Mouse (Mus musculus): Measurements from ENCODE around the gene Flt1.

Gene Flt1

GRCm38 (mm10) chr5:147725831-147726700, at the start of gene Flt1:
Gene Flt1, minus strand, starts transcription at chr5:147726011.
- in situ Hi-C loops (cut with MboI; ENCODE audit: low sequenced_read_pairs) = no loop called here

GRCm38 (mm10) chr5:147775222-147775621, 49.4 kb upstream of the Flt1 start:
- in situ Hi-C loops (cut with MboI; ENCODE audit: low sequenced_read_pairs) = no loop called here

DNA sequence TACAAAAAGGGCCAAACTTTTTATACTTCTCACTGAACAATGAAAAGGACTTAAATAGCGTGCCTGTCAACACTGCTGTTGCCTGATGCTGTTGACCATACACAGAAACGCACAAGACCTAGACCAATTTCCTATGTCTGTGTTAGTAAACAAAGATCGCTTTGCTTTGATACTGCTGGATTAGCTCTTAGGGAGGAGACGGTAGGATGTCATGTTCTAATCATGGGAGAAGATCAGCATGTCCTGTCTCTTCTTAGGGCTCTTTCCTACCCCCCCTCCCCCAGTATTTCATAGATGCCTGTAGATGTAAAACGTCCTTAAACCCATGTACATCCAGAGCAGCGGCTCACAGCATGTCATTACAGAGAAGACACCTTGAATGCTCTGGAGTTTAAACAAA, 44.1 kb upstream of the Flt1 start:
- in situ Hi-C loops (cut with MboI; ENCODE audit: low sequenced_read_pairs) = no loop called here

DNA sequence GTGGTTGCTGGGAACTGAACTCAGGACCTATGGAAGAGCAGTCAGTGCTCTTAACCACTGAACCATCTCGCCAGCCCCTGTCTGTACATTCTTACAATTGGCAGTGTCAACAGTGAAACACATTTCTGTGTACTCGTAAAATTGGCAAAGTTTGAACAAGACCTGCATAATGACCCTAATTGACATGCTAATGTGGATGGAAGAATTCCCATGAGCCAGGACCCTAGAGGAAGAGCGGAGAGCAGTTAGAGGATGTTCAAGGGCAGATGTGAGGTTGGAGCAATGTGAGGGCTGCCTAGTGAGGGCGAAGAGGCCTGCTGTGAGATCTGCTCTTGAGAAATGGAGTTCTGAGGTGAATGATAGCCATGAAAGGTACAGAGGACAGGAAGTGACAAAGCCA, 38.2 kb upstream of the Flt1 start:
- in situ Hi-C loops (cut with MboI; ENCODE audit: low sequenced_read_pairs) = no loop called here

DNA sequence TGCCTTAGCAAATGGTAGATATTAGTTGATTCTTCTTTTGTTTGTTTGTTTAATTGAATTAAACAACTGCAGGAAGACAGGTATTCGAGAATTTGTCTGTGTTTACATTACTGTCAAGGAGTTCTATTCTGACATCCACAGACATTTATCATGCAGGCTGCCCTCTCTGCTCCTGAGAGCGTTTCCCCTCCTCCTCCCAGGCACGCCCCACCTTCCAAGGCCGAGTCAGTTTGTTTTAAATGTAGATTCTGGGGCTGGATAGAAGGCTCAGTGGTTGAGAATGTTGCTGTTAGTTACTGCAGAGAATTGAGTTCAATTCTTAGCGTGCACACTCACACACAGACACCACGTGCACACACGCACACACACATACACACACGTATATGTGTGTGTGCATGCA, 36.2 kb upstream of the Flt1 start:
- in situ Hi-C loops (cut with MboI; ENCODE audit: low sequenced_read_pairs) = no loop called here

DNA sequence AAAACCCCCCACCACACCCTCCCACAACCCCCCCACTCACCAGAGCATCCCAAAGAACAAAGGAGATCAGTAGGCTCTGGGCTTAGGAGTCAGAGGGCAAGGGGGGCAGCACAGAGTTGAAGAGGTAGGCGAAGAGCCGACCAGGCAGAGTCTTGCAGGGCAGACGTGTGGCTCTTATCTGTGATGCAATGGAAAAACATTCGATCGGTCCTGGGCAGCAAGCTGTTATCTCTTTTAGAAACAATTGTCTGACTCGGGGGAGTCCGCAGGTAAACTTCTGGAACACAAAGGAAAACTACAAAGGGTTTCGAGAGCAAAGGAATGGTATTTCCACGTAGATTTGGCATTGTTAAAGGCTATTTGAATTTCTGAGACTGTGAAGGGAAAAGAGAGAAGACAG, 35.5 kb upstream of the Flt1 start:
- in situ Hi-C loops (cut with MboI; ENCODE audit: low sequenced_read_pairs) = no loop called here

- in situ Hi-C loops (cut with MboI; ENCODE audit: low sequenced_read_pairs) = no loop called here
These were observed 33.0 kb upstream of the Flt1 start for GRCm38 (mm10) chr5:147758640-147759319.

- in situ Hi-C loops (cut with MboI; ENCODE audit: low sequenced_read_pairs) = no loop called here
These were observed 32.2 kb upstream of the Flt1 start for GRCm38 (mm10) chr5:147757832-147758587.

- in situ Hi-C loops (cut with MboI; ENCODE audit: low sequenced_read_pairs) = no loop called here
These were observed 27.1 kb upstream of the Flt1 start for GRCm38 (mm10) chr5:147752914-147753341.

DNA sequence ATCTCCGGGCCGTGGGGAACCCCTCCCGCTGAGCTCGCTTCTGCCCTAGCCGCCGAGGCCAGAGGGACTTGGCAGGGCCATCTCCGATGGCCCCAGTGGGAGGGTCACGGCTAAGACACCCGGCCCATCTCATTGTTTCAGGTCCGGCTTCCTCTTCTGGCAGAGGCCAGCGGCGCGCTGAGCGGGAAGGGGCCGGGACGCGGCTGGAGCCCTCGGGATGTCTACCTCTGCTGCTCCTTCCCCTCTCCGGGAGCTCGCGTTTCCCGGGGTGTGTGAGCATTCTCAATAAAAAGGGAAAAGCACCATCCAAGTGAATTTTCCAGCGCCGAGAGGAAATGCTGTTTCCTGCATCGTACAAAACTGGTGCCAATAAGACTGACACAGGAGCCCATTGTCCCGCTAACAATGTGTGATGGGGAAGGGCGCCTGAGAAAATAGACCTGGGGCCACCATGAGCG, 25.9 kb upstream of the Flt1 start:
- in situ Hi-C loops (cut with MboI; ENCODE audit: low sequenced_read_pairs) = no loop called here

DNA sequence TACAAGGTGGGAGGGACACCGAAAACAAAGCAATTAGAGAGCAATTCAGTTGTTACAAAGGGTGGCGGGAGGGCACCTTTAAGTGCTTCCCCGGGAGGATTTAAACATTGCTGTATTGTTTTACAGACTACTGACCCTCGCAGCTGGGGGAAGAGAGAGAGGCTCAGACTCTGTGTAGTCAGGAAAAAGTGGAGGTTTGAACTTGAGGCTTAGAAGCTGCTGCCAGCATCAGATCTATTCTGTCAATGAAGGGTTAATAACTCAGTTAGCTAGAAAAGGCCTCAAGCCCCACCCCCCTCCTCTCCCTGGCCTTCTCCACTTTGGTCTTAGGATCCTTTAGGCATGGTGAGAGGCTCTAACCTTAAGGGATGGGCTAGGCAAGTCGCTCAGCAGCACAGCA, 24.2 kb upstream of the Flt1 start:
- in situ Hi-C loops (cut with MboI; ENCODE audit: low sequenced_read_pairs) = no loop called here

DNA sequence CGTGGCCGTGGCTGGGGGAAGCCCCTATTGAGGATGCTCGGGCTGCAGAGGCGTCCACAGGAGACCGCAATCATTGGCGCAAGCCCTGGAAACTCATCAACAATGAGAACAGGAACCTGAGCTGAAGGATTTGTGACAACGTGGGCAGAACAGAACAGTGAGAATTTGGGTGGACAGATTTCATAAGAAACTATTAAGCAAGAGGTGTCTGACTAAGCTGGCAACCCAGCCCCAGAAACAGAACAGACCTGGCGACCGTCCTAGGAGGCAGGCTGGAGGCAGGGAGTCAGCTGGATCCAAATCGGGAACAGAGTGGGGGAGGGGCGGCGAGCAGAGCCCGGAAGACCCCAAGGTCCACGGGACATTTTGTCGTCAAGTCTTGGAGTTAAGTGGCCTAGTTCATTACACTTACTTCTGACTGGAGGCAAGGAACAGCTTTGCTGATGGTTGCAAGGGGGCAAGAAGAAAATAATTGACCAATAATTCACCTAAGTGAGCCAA, 22.3 kb upstream of the Flt1 start:
- in situ Hi-C loops (cut with MboI; ENCODE audit: low sequenced_read_pairs) = no loop called here

DNA sequence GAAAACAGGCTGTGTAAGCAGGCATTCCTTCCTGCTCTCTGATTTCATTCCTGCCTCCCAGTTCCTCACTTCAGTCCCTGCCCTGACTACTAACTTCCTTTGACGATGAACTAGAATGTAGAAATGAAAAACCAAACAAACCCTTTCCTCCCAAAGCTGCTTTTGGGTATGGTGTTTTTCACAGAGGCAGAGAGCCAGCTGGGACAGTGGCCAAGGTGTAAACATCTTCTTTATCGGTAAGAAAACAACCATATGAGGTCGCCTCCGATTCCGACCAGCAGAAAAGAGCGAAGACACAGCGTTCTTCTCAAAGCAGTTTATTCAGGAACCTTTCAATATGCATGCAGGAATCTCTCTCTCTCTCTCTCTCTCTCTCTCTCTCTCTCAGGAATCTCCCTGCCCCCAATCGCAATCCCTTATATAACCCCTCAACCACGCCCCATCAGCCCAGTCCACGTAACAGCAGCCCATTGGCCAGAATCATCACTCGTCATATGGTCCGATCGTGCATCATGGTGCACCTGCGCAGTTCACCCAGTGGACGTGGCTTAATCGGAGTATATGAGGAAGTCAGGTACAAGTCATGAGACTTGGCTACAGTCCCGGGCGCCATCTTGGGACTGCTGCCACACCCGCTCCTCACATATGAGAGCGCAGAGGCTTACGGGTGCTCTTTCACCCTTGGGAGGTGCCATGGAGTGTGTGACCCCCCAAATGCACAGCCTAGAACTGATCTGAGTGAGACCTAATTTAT, 19.3 kb upstream of the Flt1 start:
- in situ Hi-C loops (cut with MboI; ENCODE audit: low sequenced_read_pairs) = no loop called here

- in situ Hi-C loops (cut with MboI; ENCODE audit: low sequenced_read_pairs) = no loop called here
These were observed 16.8 kb upstream of the Flt1 start for GRCm38 (mm10) chr5:147742468-147743111.

DNA sequence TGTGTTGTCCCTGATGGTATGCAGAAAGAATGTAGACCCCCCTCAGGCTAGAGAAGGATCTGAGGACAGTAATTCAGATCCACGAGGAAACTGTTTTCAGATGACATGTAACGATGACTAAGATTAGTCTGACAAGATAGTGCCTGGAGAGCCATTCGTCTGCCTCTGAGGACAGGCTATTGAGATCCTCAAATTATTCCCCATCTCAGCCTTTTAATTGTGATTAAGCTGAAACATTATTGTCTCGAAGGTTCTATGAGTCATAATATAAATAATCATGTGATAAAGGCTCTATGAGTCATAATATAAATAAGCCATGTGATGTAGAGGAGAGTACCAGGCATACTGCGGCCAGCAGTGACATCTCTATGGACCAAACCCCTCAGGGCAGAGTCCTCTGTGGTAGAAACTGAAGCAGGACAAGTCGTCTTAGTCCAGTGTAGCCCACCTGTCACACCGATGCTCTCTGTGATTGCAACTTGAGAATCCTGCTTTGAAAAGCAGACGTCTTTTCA, 11.0 kb upstream of the Flt1 start:
- in situ Hi-C loops (cut with MboI; ENCODE audit: low sequenced_read_pairs) = no loop called here

DNA sequence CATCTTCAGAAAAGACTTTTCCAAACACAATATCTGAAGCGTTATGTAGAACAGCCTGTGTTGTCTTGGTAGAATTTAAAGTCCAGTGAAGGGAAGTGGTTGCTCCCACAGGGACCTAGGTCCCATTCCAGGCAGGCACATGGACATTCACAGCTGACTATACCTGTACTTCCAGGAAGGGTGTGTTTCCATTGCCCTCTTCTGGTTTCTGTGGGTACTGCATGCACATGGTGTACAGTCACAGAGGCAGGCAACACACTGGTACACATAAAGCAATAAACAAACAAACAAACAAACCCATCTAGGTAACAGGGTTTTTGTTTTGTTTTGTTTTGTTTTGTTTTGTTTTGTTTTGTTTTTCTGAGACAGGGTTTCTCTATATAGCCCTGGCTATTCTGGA, 7.9 kb upstream of the Flt1 start:
- in situ Hi-C loops (cut with MboI; ENCODE audit: low sequenced_read_pairs) = no loop called here

- in situ Hi-C loops (cut with MboI; ENCODE audit: low sequenced_read_pairs) = no loop called here
These were observed 7.1 kb upstream of the Flt1 start for GRCm38 (mm10) chr5:147732926-147733325.

DNA sequence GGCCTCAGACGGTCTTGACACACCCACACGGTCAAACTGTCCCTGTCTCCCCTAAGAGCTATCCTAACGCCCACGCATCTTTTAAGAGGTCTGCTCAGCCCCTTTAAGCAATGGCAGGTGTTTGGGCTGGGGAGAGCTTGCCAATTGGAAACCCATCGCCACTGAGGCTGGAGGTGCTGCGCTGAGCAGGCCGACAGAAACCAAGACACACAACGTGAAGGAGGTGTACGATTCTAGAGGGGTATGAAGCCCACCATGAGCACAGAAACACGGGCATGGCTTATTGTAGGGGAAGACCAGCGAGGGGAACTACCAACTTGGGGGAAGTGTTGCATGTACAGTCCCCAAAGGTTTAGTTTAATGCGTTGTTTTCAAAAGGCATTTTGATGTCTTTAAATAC, 1.7 kb upstream of the Flt1 start:
- in situ Hi-C loops (cut with MboI; ENCODE audit: low sequenced_read_pairs) = no loop called here

DNA sequence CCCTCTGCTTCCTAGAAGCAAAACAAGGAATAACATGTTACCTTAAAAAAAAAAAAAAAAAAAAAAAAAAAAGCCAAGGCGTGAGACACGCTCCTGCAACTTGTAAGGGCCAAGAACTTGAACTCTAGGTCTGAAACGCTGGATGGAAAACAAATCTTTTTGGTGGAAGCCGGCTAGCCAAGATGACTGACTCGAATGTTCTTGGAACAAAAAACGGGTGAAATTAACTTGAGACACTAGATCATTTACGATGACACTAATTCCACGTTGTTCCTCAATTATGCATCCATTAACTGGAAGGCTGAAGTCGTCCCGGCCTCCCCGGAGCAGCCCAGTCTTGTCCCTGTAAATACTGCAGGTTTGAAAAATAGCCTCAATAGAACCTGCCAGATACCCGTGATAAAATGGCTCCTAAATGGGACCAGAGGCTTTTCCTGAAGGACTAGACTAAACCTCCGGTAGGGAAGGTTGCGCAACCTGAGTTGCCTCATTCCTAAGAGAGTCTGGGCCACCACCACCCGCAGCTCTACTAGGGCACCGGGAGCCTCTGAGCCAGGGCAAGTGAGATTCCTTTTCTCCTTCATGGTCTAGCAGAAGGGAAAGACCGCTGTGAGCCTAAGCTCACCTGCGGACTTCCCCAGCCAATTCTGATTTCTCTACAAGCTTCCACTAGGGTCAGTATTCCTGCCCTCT, 1.0 kb upstream of the Flt1 start:
- in situ Hi-C loops (cut with MboI; ENCODE audit: low sequenced_read_pairs) = no loop called here
